Mouse (Mus musculus): ENCODE measurements at regions not wholly inside any gene's neighbourhood (a gene's known extent, or its start where the extent isn't known, plus 50 kb on each side); places are given as distances from the start of the nearest gene placed in this dataset.

DNA sequence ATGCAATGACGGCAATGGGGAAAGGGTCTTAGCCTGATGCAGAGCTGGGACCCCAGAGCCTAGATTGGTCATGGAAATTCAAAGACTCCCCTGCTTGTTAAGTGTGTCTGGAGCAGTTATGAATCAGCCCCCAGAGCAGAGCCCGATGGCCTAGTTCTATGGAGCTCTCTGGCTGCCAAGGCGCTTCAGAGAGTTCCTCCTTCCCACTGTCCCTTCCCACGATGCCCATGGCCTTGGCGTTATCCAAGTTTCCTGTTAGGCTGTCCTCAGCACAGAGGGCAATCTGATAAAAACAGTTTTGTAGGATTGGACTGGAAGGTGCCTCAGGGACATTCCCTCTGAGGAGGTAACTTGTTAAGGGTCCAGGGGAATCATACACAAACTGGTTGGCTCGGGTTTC, 62.2 kb upstream of the Id2 start:
- Histone ChIP-seq H3K27ac (ENCODE audit: low read depth) (no peak overlapping the region), H3K9ac (ENCODE audit: low read length) (no peak overlapping the region), H3K4me2 (ENCODE audit: low read length) (no peak overlapping the region), H3K4me3 (ENCODE audit: low read depth, low read length) (no peak overlapping the region), H3K36me3 (ENCODE audit: control insufficient read depth, insufficient read depth, low read length) (no peaks in the 10 kb centered on the region), H3K4me1 (replicated peaks; ENCODE audit: control insufficient read depth, insufficient read depth, low read length) (peaks cover 10% of the 10 kb centered on the region), H3K9me3 (ENCODE audit: control insufficient read depth, low read length) (no peaks in the 10 kb centered on the region), H3K27me3 (replicated peaks; ENCODE audit: control insufficient read depth, insufficient read depth, low read length) (no peaks in the 10 kb centered on the region)
- 92% methylated on average over 6 of the region's 6 CpGs for WGBS
- ATAC-seq (replicated peaks; ENCODE audit: low FRiP score, low TSS enrichment, low read depth), result no peak
- DNase-seq (ENCODE audit: low spot score), result no peak

DNA sequence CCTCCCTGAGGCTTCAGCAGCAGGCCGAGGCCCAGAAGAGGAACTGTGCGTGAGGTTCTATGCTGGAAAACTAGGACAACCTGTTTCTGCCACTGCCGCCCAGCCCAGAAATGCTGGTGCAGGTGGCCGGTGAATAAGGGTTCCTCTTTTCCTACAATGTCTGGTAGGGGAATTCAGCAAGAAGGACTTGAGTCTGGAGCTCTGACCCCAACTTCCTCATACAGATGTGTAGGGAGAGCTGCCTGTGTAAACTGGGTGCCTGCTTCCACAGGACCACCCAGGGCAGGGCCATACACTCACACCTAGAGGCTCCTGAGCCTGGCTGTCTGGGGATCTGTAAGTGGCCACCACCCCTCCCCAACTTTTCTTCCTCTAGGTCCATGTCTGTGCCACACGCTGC, 60.3 kb upstream of the Id2 start:
- Histone ChIP-seq H3K4me2 (ENCODE audit: low read length) (no peak overlapping the region), H3K9ac (ENCODE audit: low read length) (no peak overlapping the region), H3K27me3 (replicated peaks; ENCODE audit: control insufficient read depth, insufficient read depth, low read length) (no peaks in the 10 kb centered on the region), H3K36me3 (ENCODE audit: control insufficient read depth, insufficient read depth, low read length) (no peaks in the 10 kb centered on the region), H3K27ac (ENCODE audit: low read depth) (no peak overlapping the region), H3K9me3 (ENCODE audit: control insufficient read depth, low read length) (no peaks in the 10 kb centered on the region), H3K4me1 (replicated peaks; ENCODE audit: control insufficient read depth, insufficient read depth, low read length) (0 out of 2 replicates have a peak, but pooled peaks cover 5% of the 10 kb centered on the region), H3K4me3 (ENCODE audit: low read depth, low read length) (no peak overlapping the region)
- WGBS, result 82% methylated on average over 5 of the region's 5 CpGs
- ATAC-seq (replicated peaks; ENCODE audit: low FRiP score, low TSS enrichment, low read depth), result no peak
- DNase-seq (ENCODE audit: low spot score), result no peak

DNA sequence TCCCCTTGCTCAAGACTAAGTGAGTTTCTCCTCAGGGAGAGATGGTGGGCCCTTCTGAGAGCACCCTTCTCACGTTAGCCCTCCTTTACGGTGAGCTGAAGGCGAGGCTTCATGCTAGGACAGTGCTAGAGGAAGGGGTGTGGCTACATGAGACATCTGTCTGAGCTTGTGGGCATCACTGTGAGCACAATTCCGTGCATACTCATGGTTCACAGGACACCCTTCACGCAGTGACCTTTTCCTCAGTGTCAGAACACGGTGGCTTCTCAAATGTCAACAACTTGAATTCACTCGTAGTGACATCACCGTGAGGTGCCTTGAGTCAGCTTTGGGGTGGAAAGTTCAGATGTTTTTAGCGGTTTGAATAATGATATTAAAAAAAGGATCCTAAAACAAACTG, 58.5 kb upstream of the Id2 start:
- ATAC-seq (replicated peaks; ENCODE audit: low FRiP score, low TSS enrichment, low read depth), result no peak; the same call in 1 of the 2 replicates
- H3K4me2 ChIP-seq (ENCODE audit: low read length), result no peak overlapping the region
- no peaks in the 10 kb centered on the region for H3K27me3 ChIP-seq (replicated peaks; ENCODE audit: control insufficient read depth, insufficient read depth, low read length)
- 47% methylated on average over 9 of the region's 9 CpGs for WGBS
- H3K4me1 ChIP-seq (replicated peaks; ENCODE audit: control insufficient read depth, insufficient read depth, low read length), result 0 out of 2 replicates have a peak, but pooled peaks cover 5% of the 10 kb centered on the region
- H3K9ac ChIP-seq (ENCODE audit: low read length), result no peak overlapping the region
- no peaks in the 10 kb centered on the region for H3K9me3 ChIP-seq (ENCODE audit: control insufficient read depth, low read length)
- no peaks in the 10 kb centered on the region for H3K36me3 ChIP-seq (ENCODE audit: control insufficient read depth, insufficient read depth, low read length)
- DNase-seq (ENCODE audit: low spot score), result no peak
- no peak overlapping the region for H3K4me3 ChIP-seq (ENCODE audit: low read depth, low read length)
- no peak overlapping the region for H3K27ac ChIP-seq (ENCODE audit: low read depth)

DNA sequence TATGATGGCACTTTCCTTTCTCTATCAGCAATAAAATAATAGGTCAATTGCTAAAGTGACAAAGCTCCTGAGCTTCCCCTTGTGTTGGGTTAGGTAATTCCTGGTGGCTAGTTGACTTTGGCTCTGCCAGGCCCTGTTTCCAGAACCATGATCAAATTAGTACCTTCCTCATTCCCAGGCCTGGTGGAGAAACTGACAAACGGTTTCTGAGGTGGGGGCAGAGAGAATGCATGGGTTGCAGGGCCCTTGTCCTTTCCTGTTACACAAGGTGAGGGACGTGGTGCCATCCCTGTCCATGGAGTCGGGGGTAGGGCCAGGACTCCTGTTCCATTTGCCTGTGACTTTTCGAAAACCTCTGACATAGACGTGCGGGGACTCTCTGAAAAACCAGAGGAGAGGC, 51.2 kb upstream of the Id2 start:
- Histone ChIP-seq H3K27ac (ENCODE audit: low read depth) (no peak overlapping the region), H3K9me3 (ENCODE audit: control insufficient read depth, low read length) (no peaks in the 10 kb centered on the region), H3K36me3 (ENCODE audit: control insufficient read depth, insufficient read depth, low read length) (no peaks in the 10 kb centered on the region), H3K27me3 (replicated peaks; ENCODE audit: control insufficient read depth, insufficient read depth, low read length) (no peaks in the 10 kb centered on the region), H3K9ac (ENCODE audit: low read length) (no peak overlapping the region), H3K4me2 (ENCODE audit: low read length) (no peak overlapping the region), H3K4me3 (ENCODE audit: low read depth, low read length) (no peak overlapping the region), H3K4me1 (replicated peaks; ENCODE audit: control insufficient read depth, insufficient read depth, low read length) (peaks cover 18% of the 10 kb centered on the region)
- no peak for DNase-seq (ENCODE audit: low spot score)
- 87% methylated on average over 6 of the region's 6 CpGs for WGBS
- ATAC-seq (replicated peaks; ENCODE audit: low FRiP score, low TSS enrichment, low read depth), result no peak
